Mouse (Mus musculus): ENCODE results near the gene Arrdc3. TPM values are rescaled to one million over a fixed set of nuclear protein-coding genes. Genes with fewer than 3 reads are reported as not detected.
"Not testable (repeated sequence)": the region's sequence is repeated elsewhere in the genome, so short reads cannot be mapped to it uniquely, and the experiment has no call there.

Gene Arrdc3
- polyA plus RNA-seq, 1 experiment = 24.9 TPM

GRCm38 (mm10) chr13:80884377-80884983 lies 1.3 kb downstream of the Arrdc3 start:
- Histone ChIP-seq H3K27ac (ENCODE audit: control insufficient read depth, insufficient read depth, low read depth, low read length, poor library complexity) (peak overlapping the region; percentile 52; the same call in 1 of the 2 replicates), H3K4me3 (replicated peaks; ENCODE audit: control insufficient read depth, low read depth, low read length) (peak overlapping the region; percentile 80), H3K4me1 (ENCODE audit: control insufficient read depth, insufficient read depth, low read length) (no peaks in the 10 kb centered on the region; the same call in 1 of the 2 replicates)
- WGBS = under 1% methylated on average over 15 of the region's 15 CpGs
- TF ChIP-seq CTCF (IDR thresholded peaks at IDR 0.05; ENCODE audit: control insufficient read depth, insufficient read depth, low read length) = no peak
- no peak for TF ChIP-seq POLR2A (IDR thresholded peaks at IDR 0.05; ENCODE audit: borderline replicate concordance, control insufficient read depth, low read depth, low read length)

- Histone ChIP-seq H3K27ac (ENCODE audit: control insufficient read depth, insufficient read depth, low read depth, low read length, poor library complexity) (peak overlapping the region; percentile 100), H3K4me3 (replicated peaks; ENCODE audit: control insufficient read depth, low read depth, low read length) (peak overlapping the region; percentile 82), H3K4me1 (ENCODE audit: control insufficient read depth, insufficient read depth, low read length) (no peaks in the 10 kb centered on the region; the same call in 1 of the 2 replicates)
- TF ChIP-seq POLR2A (IDR thresholded peaks at IDR 0.05; ENCODE audit: borderline replicate concordance, control insufficient read depth, low read depth, low read length) = peak; percentile 99
- no peak for TF ChIP-seq CTCF (IDR thresholded peaks at IDR 0.05; ENCODE audit: control insufficient read depth, insufficient read depth, low read length)
- under 1% methylated on average over 47 of the region's 47 CpGs for WGBS
Observed at GRCm38 (mm10) chr13:80885103-80885833, 2.1 kb downstream of the Arrdc3 start.

GRCm38 (mm10) chr13:80885834-80886663 lies 2.9 kb downstream of the Arrdc3 start:
- H3K4me3 ChIP-seq (replicated peaks; ENCODE audit: control insufficient read depth, low read depth, low read length) = peak overlapping the region; percentile 86
- 1% methylated on average over 71 of the region's 72 CpGs for WGBS
- peak overlapping the region; percentile 100 for H3K27ac ChIP-seq (ENCODE audit: control insufficient read depth, insufficient read depth, low read depth, low read length, poor library complexity)
- TF ChIP-seq POLR2A (IDR thresholded peaks at IDR 0.05; ENCODE audit: borderline replicate concordance, control insufficient read depth, low read depth, low read length) (peak; percentile 71; the same call in 1 of the 2 replicates), CTCF (IDR thresholded peaks at IDR 0.05; ENCODE audit: control insufficient read depth, insufficient read depth, low read length) (no peak)
- no peaks in the 10 kb centered on the region; the same call in 1 of the 2 replicates for H3K4me1 ChIP-seq (ENCODE audit: control insufficient read depth, insufficient read depth, low read length)

- Histone ChIP-seq H3K4me1 (ENCODE audit: control insufficient read depth, insufficient read depth, low read length) (no peaks in the 10 kb centered on the region; the same call in 1 of the 2 replicates), H3K27ac (ENCODE audit: control insufficient read depth, insufficient read depth, low read depth, low read length, poor library complexity) (peak overlapping the region; percentile 100), H3K4me3 (replicated peaks; ENCODE audit: control insufficient read depth, low read depth, low read length) (peak overlapping the region; percentile 86)
- TF ChIP-seq POLR2A (IDR thresholded peaks at IDR 0.05; ENCODE audit: borderline replicate concordance, control insufficient read depth, low read depth, low read length) (no peak), CTCF (IDR thresholded peaks at IDR 0.05; ENCODE audit: control insufficient read depth, insufficient read depth, low read length) (no peak)
- 13% methylated on average over 6 of the region's 6 CpGs for WGBS
Observed at GRCm38 (mm10) chr13:80886664-80887210, 3.6 kb downstream of the Arrdc3 start.

- WGBS = 66% methylated on average over 2 of the region's 2 CpGs
- Histone ChIP-seq H3K4me3 (replicated peaks; ENCODE audit: control insufficient read depth, low read depth, low read length) (no peak overlapping the region), H3K27ac (ENCODE audit: control insufficient read depth, insufficient read depth, low read depth, low read length, poor library complexity) (no peak overlapping the region), H3K4me1 (ENCODE audit: control insufficient read depth, insufficient read depth, low read length) (no peaks in the 10 kb centered on the region)
- TF ChIP-seq CTCF (IDR thresholded peaks at IDR 0.05; ENCODE audit: control insufficient read depth, insufficient read depth, low read length) (no peak), POLR2A (IDR thresholded peaks at IDR 0.05; ENCODE audit: borderline replicate concordance, control insufficient read depth, low read depth, low read length) (no peak)
Observed at GRCm38 (mm10) chr13:80887842-80888241, 4.7 kb downstream of the Arrdc3 start.

GRCm38 (mm10) chr13:80894928-80895327 lies 11.7 kb downstream of the Arrdc3 start:
- H3K4me1 ChIP-seq (ENCODE audit: control insufficient read depth, insufficient read depth, low read length); H3K4me3 ChIP-seq (replicated peaks; ENCODE audit: control insufficient read depth, low read depth, low read length); H3K27ac ChIP-seq (ENCODE audit: control insufficient read depth, insufficient read depth, low read depth, low read length, poor library complexity): not testable (repeated sequence)
- WGBS = 95% methylated on average over 3 of the region's 3 CpGs

GRCm38 (mm10) chr13:80897411-80897810 lies 14.2 kb downstream of the Arrdc3 start:
- H3K4me3 ChIP-seq (replicated peaks; ENCODE audit: control insufficient read depth, low read depth, low read length) = no peak overlapping the region
- no peak overlapping the region for H3K27ac ChIP-seq (ENCODE audit: control insufficient read depth, insufficient read depth, low read depth, low read length, poor library complexity)
- no peak for TF ChIP-seq CTCF (IDR thresholded peaks at IDR 0.05; ENCODE audit: control insufficient read depth, insufficient read depth, low read length)
- TF ChIP-seq POLR2A (IDR thresholded peaks at IDR 0.05; ENCODE audit: borderline replicate concordance, control insufficient read depth, low read depth, low read length) = no peak
- WGBS = 71% methylated on average over 1 of the region's 1 CpGs
- H3K4me1 ChIP-seq (ENCODE audit: control insufficient read depth, insufficient read depth, low read length) = no peaks in the 10 kb centered on the region; the same call in 1 of the 2 replicates

GRCm38 (mm10) chr13:80898095-80898494 lies 14.9 kb downstream of the Arrdc3 start:
- 88% methylated on average over 4 of the region's 4 CpGs for WGBS
- H3K27ac ChIP-seq (ENCODE audit: control insufficient read depth, insufficient read depth, low read depth, low read length, poor library complexity) = no peak overlapping the region
- no peak overlapping the region for H3K4me3 ChIP-seq (replicated peaks; ENCODE audit: control insufficient read depth, low read depth, low read length)
- no peaks in the 10 kb centered on the region; the same call in 1 of the 2 replicates for H3K4me1 ChIP-seq (ENCODE audit: control insufficient read depth, insufficient read depth, low read length)
- TF ChIP-seq POLR2A (IDR thresholded peaks at IDR 0.05; ENCODE audit: borderline replicate concordance, control insufficient read depth, low read depth, low read length) (no peak), CTCF (IDR thresholded peaks at IDR 0.05; ENCODE audit: control insufficient read depth, insufficient read depth, low read length) (no peak)

Data from bone marrow, adult 2 months (tissue).